In the genomic region with DNA sequence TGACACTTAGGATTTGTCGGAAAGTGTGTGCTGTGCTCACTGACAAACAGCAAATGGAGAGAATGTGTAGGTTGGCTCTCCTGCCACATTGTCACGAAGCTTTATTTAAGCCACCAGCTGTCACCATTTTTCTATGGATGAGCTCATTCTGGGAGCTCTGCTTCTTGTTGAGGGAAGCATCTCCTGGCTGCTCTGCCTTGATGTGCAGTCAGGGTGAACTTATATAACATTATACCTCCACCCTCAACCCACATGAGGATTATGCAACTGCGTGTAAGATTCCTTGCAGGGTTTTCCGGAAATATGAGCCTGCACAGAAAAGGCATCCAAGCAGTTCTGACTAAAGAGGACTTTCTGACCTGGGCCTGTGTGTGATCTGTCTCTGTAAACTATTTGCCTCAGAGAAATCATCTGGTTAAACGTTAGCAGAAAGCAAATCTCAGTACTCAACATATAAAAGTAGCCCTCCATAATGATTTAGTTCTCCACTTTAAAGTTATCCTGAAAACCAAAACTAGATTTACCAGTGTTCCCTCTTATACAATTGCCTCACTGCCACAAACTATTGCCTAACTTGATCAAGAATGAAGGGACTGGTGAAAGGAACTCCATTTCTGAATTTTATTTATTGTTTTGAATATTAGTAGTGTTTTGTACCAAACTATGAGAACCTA, we compare ENCODE assay signal across 13 mouse cellular contexts. TPM values are rescaled to one million over a fixed set of nuclear protein-coding genes. Genes with fewer than 3 reads are reported as not detected.
DNase-seq lines count a peak whose midpoint lies in the region; ATAC-seq and TF ChIP-seq lines count a peak whose summit lies in the region.
"Had no signal": no experiment of that assay in that cellular context is flagged by ENCODE, and none has a peak within 500 bp of the region (broad histone marks: within the 10 kb centered on the region; RNA-seq: fewer than 3 reads in every experiment).

No protein-coding gene starts in this region.

- no peaks in the 10 kb centered on the region for H3K27me3 ChIP-seq in Patski
- no peaks in the 10 kb centered on the region for H3K27me3 ChIP-seq in kidney, adult 2 months (replicated peaks; ENCODE audit: control insufficient read depth, insufficient read depth, low read length)
- no peaks in the 10 kb centered on the region for H3K27me3 ChIP-seq in heart, adult 2 months (ENCODE audit: control insufficient read depth, insufficient read depth, low read length)
- H3K27me3 ChIP-seq in midbrain, embryonic 13.5 days, result no peaks in the 10 kb centered on the region
- H3K27me3 ChIP-seq: limb, embryonic 12.5 days had no signal

- no peak overlapping the region for H3K9ac ChIP-seq in heart, adult 2 months (ENCODE audit: low read depth, low read length)
- no peak overlapping the region for H3K9ac ChIP-seq in midbrain, embryonic 13.5 days (replicated peaks)
- H3K9ac ChIP-seq: limb, embryonic 12.5 days had no signal

- no peak overlapping the region for H3K4me2 ChIP-seq in midbrain, embryonic 13.5 days (replicated peaks)
- H3K4me2 ChIP-seq: limb, embryonic 12.5 days had no signal

- ATAC-seq in Patski, result peak; percentile 80
- no peak for ATAC-seq in midbrain, embryonic 13.5 days
- ATAC-seq: forebrain, embryonic 16.5 days; midbrain, embryonic 16.5 days had no signal

- peak; percentile 56 for DNase-seq in gastrocnemius, adult 18-20 months (ENCODE audit: low spot score)
- no peak for DNase-seq in gastrocnemius, postnatal 4 days (ENCODE audit: low spot score in 2 of 2)
- DNase-seq in Patski (ENCODE audit: low read depth, low spot score), result peak; percentile 83
- DNase-seq in kidney, adult 2 months, result peak; percentile 79
- DNase-seq in left cerebral cortex, adult 8-10 months (ENCODE audit: low spot score in 2 of 2), result peak; percentile 46 to 94
- DNase-seq in heart, adult 2 months, result no peak
- no peak for DNase-seq in heart, adult 9 months (ENCODE audit: low spot score in 2 of 2)
- DNase-seq: thymus, postnatal 25 days had no signal

- H3K9me3 ChIP-seq in midbrain, embryonic 13.5 days, result no peaks in the 10 kb centered on the region
- H3K9me3 ChIP-seq: limb, embryonic 12.5 days had no signal

- H3K4me3 ChIP-seq in kidney, adult 2 months (ENCODE audit: insufficient read depth, low read depth, low read length), result no peak overlapping the region
- no peak overlapping the region for H3K4me3 ChIP-seq in heart, adult 2 months
- H3K4me3 ChIP-seq in midbrain, embryonic 13.5 days (replicated peaks), result no peak overlapping the region
- H3K4me3 ChIP-seq: limb, embryonic 12.5 days had no signal

- peak overlapping the region; percentile 98 for H3K27ac ChIP-seq in kidney, adult 2 months (ENCODE audit: insufficient read depth, low read depth, low read length)
- no peak overlapping the region for H3K27ac ChIP-seq in heart, adult 2 months
- H3K27ac ChIP-seq in midbrain, embryonic 13.5 days, result no peak overlapping the region
- H3K27ac ChIP-seq: limb, embryonic 12.5 days had no signal

- POLR2A ChIA-PET in Patski (lab: Charles Lee), result interaction anchor here (0.6 kb wide), 1 partner anchor 43 kb away, joined by 3 read pairs; no protein-coding TSS in a partner anchor

- 27% methylated on average over 5 of the region's 5 CpGs for WGBS in kidney, adult 2 months
- 72% methylated on average over 5 of the region's 5 CpGs for WGBS in heart, adult 2 months
- 83% methylated on average over 5 of the region's 5 CpGs for WGBS in midbrain, embryonic 13.5 days

- TF ChIP-seq CTCF in Patski (IDR thresholded peaks at IDR 0.05), result no peak
- TF ChIP-seq CTCF in kidney, adult 2 months (conservative IDR thresholded peaks at IDR 0.05; ENCODE audit: insufficient read depth, insufficient read length, low read depth, low read length), result no peak
- TF ChIP-seq CTCF in heart, adult 2 months (IDR thresholded peaks at IDR 0.05), result no peak

- peaks cover 19% of the 10 kb centered on the region for H3K4me1 ChIP-seq in kidney, adult 2 months (ENCODE audit: control insufficient read depth, insufficient read depth, low read length)
- no peaks in the 10 kb centered on the region for H3K4me1 ChIP-seq in heart, adult 2 months (ENCODE audit: control insufficient read depth, insufficient read depth, low read length)
- H3K4me1 ChIP-seq in midbrain, embryonic 13.5 days (replicated peaks), result no peaks in the 10 kb centered on the region
- H3K4me1 ChIP-seq: limb, embryonic 12.5 days had no signal

- no peaks in the 10 kb centered on the region for H3K36me3 ChIP-seq in kidney, adult 2 months (ENCODE audit: control insufficient read depth, insufficient read depth, low read length)
- no peaks in the 10 kb centered on the region for H3K36me3 ChIP-seq in heart, adult 2 months (ENCODE audit: control insufficient read depth, insufficient read depth, low read length)
- no peaks in the 10 kb centered on the region for H3K36me3 ChIP-seq in midbrain, embryonic 13.5 days
- H3K36me3 ChIP-seq: limb, embryonic 12.5 days had no signal

- in situ Hi-C loops in Patski (cut with MboI; ENCODE audit: low pct_unique_long_range_greater_than_20kb), result loop anchor here (5.0 kb wide), 2 partner anchors 54 to 81 kb away; no protein-coding TSS in a partner anchor

- no peaks in the 10 kb centered on the region for H3K79me2 ChIP-seq in heart, adult 2 months (replicated peaks; ENCODE audit: control insufficient read depth, insufficient read depth, low read length)

- no peak for TF ChIP-seq EP300 in heart, adult 2 months (IDR thresholded peaks at IDR 0.05; ENCODE audit: insufficient read depth, low read depth, low read length)

- no peak for TF ChIP-seq POLR2A in kidney, adult 2 months (IDR thresholded peaks at IDR 0.05; ENCODE audit: low read depth, low read length)
- TF ChIP-seq POLR2A in heart, adult 2 months (IDR thresholded peaks at IDR 0.05; ENCODE audit: insufficient read depth, low read depth, low read length), result no peak

- intact Hi-C loops in heart, adult 2 months (cut with DNase I), result no loop called here

- CTCF ChIA-PET in Patski (lab: Charles Lee), result interaction anchor here (0.9 to 1.8 kb wide), 7 partner anchors 19 to 101 kb away, joined by 3 to 8 read pairs (median 4); no protein-coding TSS in a partner anchor

RNA-seq across cellular contexts. Expression of a gene that starts 9.0 kb away (rescaled TPM):
- total RNA-seq in gastrocnemius, adult 18-20 months (2021), result 100 to 1,000 TPM; 121 to 139 TPM
- total RNA-seq in gastrocnemius, postnatal 4 days (2021), result 100 to 1,000 TPM; 188 to 241 TPM
- 51.7 TPM for polyA plus RNA-seq in Patski (2021)
- 15.1 and 18.0 TPM in 2 replicates for polyA plus RNA-seq in kidney, adult 2 months (2012; rRNA removed)
- total RNA-seq in left cerebral cortex, adult 8-10 months (2022), result 100 to 1,000 TPM in 1 of 4 experiments, 10 to 100 TPM in 3; 79.5 to 112 (median 82.9) TPM
- 10 to 100 TPM; 14.7 to 18.0 TPM for total RNA-seq in heart, adult 2 months (2021)
- 13.1 and 13.2 TPM in 2 replicates for polyA plus RNA-seq in heart, adult 2 months (2012; rRNA removed)
- 6.4 and 6.8 TPM in 2 replicates for polyA plus RNA-seq in midbrain, embryonic 13.5 days (2015; fragmentation: Nextera tagmentation; extraction: Ambion mirVana)
- total RNA-seq: hematopoietic stem cell, adult 5-6 weeks had no signal

Comparison
In these comparisons a context has a peak if more than half of its experiments do, and no peak if none do; other contexts are left out.
1. DNase-seq: peak in gastrocnemius, adult 18-20 months (single experiment), Patski (single experiment), kidney, adult 2 months (single experiment) and left cerebral cortex, adult 8-10 months (2 of 2); none in gastrocnemius, postnatal 4 days (0 of 2), heart, adult 2 months (0 of 2) and heart, adult 9 months (0 of 2).
2. RNA of a gene that starts 9.0 kb away (total RNA-seq): 188 to 241 TPM in gastrocnemius, postnatal 4 days, 121 to 139 TPM in gastrocnemius, adult 18-20 months and 79.5 to 112 TPM in left cerebral cortex, adult 8-10 months; 14.7 to 18.0 TPM in heart, adult 2 months; every median in the first group is over 4 times any median in the second.